Mouse (Mus musculus): Measurements from ENCODE around the gene Dcun1d4. TPM values are rescaled to one million over a fixed set of nuclear protein-coding genes. Genes with fewer than 3 reads are reported as not detected.
"Not testable (repeated sequence)": the region's sequence is repeated elsewhere in the genome, so short reads cannot be mapped to it uniquely, and the experiment has no call there.

The Dcun1d4 gene
- polyA plus RNA-seq, 1 experiment from 2014 or later: 46.6 TPM

DNA sequence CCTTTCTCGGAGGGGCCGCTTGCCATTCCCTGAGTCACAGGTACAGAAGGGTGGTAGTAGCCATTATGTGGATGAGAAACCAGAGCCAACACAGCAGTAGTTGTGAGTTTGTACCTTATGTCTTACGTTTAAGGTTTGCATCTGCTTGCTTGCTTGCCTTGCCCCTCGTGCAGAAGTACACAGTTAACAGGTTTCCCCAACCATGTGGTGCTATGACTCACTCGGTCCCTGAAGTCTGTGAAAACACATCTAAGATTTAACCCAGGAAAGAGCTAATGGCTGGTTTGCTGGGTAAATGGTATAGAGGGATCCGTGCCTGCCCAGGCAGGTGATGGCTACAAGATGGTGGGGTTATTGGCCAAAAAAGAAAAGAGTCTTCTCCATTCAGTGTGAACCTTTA is 78.0 kb downstream of the Dcun1d4 start:
- no peaks in the 10 kb centered on the region for H3K27me3 ChIP-seq (replicated peaks; ENCODE audit: low read depth, poor library complexity, severe bottlenecking)
- peaks cover 66% of the 10 kb centered on the region for H3K36me3 ChIP-seq (replicated peaks)
- no peaks in the 10 kb centered on the region for H3K4me1 ChIP-seq
- H3K4me3 ChIP-seq: no peak overlapping the region
- DNase-seq (ENCODE audit: low spot score): no peak
- no peaks in the 10 kb centered on the region for H3K9me3 ChIP-seq
- no peak overlapping the region for H3K27ac ChIP-seq (replicated peaks)
- WGBS: 95% methylated on average over 6 of the region's 6 CpGs

DNA sequence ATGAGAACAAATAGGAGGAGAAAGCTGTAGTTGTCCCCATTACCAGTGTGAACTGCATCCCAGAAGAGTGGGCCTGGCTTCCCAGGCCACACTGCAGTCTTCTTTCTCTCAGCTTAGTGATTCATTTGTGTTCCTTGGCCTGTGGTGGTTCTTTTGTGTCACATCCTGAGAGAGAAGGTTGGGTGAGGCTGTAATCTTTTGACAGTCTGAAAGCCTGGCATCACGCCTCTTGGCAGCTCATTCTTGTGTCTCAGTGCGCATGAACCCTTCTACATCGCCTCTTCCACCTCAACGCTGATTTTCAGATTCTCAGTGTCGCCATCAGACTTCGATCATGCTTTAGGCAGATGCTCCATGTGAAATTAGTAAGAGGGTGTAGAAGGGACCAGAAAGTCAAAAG is 83.2 kb downstream of the Dcun1d4 start:
- DNase-seq (ENCODE audit: low spot score): no peak
- Histone ChIP-seq H3K4me3 (no peak overlapping the region), H3K27ac (replicated peaks) (no peak overlapping the region), H3K4me1 (no peaks in the 10 kb centered on the region), H3K36me3 (replicated peaks) (peaks cover 23% of the 10 kb centered on the region), H3K27me3 (replicated peaks; ENCODE audit: low read depth, poor library complexity, severe bottlenecking) (no peaks in the 10 kb centered on the region), H3K9me3 (no peaks in the 10 kb centered on the region)
- WGBS: 91% methylated on average over 6 of the region's 6 CpGs

DNA sequence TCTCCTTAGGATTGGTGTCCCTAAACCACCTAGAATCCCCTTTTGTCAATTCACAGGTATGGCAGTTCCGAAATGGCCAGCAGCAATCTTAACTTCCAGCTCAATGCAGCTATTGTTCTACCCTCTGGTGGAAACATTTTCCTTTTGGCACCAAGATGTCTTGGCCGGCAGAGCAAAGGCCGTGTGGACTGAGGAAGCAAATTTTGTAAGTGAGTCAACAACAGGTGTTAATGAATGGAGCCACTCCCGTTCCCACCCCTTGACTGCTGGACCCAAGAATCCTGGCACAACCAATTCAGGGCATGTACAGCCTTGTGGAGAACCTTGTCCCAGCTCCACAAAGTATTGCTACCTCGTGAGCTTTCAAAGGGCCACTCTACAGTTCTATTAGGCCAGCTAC is 85.3 kb downstream of the Dcun1d4 start:
- peaks cover 10% of the 10 kb centered on the region for H3K36me3 ChIP-seq (replicated peaks)
- no peaks in the 10 kb centered on the region for H3K27me3 ChIP-seq (replicated peaks; ENCODE audit: low read depth, poor library complexity, severe bottlenecking)
- H3K27ac ChIP-seq (replicated peaks): no peak overlapping the region
- no peaks in the 10 kb centered on the region for H3K9me3 ChIP-seq
- H3K4me3 ChIP-seq: no peak overlapping the region
- DNase-seq (ENCODE audit: low spot score): no peak
- 75% methylated on average over 5 of the region's 5 CpGs for WGBS
- no peaks in the 10 kb centered on the region for H3K4me1 ChIP-seq

DNA sequence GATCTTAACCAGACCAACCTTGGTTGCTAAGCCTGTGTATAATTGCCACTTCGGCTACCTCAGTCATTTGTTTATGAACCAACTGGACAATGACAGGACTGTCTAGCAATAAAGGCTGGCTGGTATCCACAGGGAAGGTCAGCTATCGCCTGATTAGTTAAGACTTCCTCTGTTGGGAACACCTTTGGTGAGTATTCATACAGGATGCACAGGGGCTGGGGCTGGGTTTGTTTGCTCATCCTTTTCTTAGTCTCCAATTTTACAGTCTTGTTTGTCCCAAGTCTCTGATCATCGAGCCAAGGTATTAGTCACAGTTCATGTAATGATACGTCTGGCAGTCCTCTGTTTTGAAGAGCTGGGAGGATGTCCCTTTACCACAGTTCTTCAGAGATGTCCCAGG is 86.1 kb downstream of the Dcun1d4 start:
- DNase-seq (ENCODE audit: low spot score): no peak
- no peaks in the 10 kb centered on the region for H3K9me3 ChIP-seq
- H3K4me1 ChIP-seq: no peaks in the 10 kb centered on the region
- 88% methylated on average over 4 of the region's 4 CpGs for WGBS
- no peak overlapping the region for H3K4me3 ChIP-seq
- peaks cover 3% of the 10 kb centered on the region for H3K36me3 ChIP-seq (replicated peaks)
- no peak overlapping the region for H3K27ac ChIP-seq (replicated peaks)
- no peaks in the 10 kb centered on the region for H3K27me3 ChIP-seq (replicated peaks; ENCODE audit: low read depth, poor library complexity, severe bottlenecking)

DNA sequence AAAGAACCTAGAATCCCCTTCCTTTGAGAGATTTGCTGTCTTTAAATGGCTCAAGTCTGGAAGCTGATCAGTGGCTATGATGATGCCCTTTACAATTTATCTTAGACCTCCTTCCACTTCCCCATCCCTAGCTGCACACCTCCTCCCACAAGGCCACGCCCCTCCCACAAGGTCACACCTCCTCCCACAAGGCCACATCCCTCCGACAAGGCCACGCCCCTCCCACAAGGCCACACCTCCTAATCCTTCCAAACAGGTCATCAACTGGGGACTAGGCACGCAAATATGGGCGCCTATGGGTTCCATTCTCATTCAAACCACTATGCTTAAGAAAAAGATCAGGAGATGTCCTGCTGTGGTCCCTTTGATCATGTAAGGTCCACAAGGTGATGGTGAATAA is 88.4 kb downstream of the Dcun1d4 start:
- no peaks in the 10 kb centered on the region for H3K9me3 ChIP-seq
- no peak overlapping the region for H3K27ac ChIP-seq (replicated peaks)
- H3K4me1 ChIP-seq: no peaks in the 10 kb centered on the region
- H3K27me3 ChIP-seq (replicated peaks; ENCODE audit: low read depth, poor library complexity, severe bottlenecking): no peaks in the 10 kb centered on the region
- H3K36me3 ChIP-seq (replicated peaks): no peaks in the 10 kb centered on the region
- no peak for DNase-seq (ENCODE audit: low spot score)
- 85% methylated on average over 5 of the region's 5 CpGs for WGBS
- no peak overlapping the region for H3K4me3 ChIP-seq

DNA sequence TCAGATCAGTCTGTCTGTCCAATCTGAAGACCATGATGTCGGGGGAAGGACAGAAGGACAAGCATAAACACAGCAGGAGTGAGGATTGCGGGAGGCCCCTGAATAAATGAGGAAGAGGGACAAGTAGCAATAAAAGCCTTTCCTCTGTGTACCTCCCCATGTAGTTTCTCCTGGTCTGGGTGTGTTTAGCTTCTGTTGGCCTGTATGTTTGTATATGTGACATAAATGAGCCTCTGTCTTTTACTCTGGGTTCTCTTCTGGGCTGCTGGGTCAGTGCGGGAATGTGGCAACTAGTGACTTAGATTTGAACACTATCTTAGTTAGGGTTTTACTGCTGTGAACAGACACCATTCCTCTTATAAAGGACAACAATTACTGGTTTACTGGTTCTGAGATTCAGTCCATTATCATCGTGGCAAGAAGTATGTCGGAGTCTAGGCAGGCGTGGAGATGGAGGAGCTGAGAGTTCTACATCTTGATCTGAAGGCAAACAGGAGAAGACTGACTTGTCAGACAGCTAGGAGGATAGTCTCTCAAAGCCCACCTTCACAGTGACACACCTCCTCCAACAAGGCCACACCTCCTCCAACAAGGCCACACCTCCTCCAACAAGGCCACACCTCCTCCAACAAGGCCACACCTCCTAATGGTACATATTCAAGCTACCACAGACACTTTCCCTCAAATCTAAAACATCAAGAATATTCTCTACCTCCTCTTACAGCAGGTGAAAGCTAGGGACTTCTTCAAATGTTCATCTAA is 90.8 kb downstream of the Dcun1d4 start:
- Histone ChIP-seq H3K4me1 (peaks cover 14% of the 10 kb centered on the region), H3K27ac (replicated peaks) (no peak overlapping the region), H3K36me3 (replicated peaks) (no peaks in the 10 kb centered on the region), H3K9me3 (no peaks in the 10 kb centered on the region), H3K27me3 (replicated peaks; ENCODE audit: low read depth, poor library complexity, severe bottlenecking) (no peaks in the 10 kb centered on the region), H3K4me3 (no peak overlapping the region)
- WGBS: 88% methylated on average over 6 of the region's 6 CpGs
- no peak for DNase-seq (ENCODE audit: low spot score)

DNA sequence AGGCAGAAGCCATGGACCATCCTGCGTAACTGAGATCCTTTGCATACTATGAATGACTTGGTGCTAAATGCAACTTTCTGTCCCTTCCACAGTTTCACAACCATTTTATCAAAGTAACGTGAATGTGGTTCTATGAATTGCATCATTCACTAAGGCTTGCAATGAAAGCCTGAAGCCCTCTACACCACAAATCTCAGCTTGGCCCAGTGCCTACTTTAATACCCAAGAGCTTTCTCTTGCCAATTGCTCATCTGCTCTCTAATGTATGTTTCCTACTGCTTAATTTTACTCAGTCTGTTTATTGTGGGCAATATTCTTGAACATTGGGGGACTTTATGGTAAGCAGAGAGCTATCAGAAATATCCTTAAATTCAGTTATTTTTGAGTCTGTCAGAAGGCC is 92.0 kb downstream of the Dcun1d4 start:
- 92% methylated on average over 2 of the region's 2 CpGs for WGBS
- DNase-seq (ENCODE audit: low spot score): no peak
- no peaks in the 10 kb centered on the region for H3K36me3 ChIP-seq (replicated peaks)
- H3K4me3 ChIP-seq: no peak overlapping the region
- no peaks in the 10 kb centered on the region for H3K9me3 ChIP-seq
- H3K4me1 ChIP-seq: peaks cover 17% of the 10 kb centered on the region
- H3K27ac ChIP-seq (replicated peaks): no peak overlapping the region
- H3K27me3 ChIP-seq (replicated peaks; ENCODE audit: low read depth, poor library complexity, severe bottlenecking): no peaks in the 10 kb centered on the region

DNA sequence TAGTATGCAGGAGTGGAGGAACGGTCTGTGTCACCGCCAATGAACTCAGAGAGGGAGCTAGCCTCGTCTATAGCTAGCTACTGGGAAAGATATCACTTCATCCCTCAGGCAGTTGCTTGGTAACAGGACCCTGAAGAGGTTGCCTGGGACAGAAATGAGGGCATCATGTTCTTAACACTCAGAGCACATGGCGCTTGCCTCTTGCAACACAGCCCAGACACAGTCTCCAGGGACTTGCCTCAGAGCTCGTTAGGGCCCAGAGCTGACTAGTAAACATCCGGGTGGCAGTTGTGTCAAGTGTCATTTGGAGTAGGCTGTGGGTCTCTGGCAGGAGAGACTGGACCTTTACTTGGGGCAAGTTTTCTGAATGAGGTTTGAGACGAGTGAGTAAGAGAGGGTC is 93.0 kb downstream of the Dcun1d4 start:
- no peaks in the 10 kb centered on the region for H3K9me3 ChIP-seq
- H3K27ac ChIP-seq (replicated peaks): no peak overlapping the region
- no peak overlapping the region for H3K4me3 ChIP-seq
- H3K27me3 ChIP-seq (replicated peaks; ENCODE audit: low read depth, poor library complexity, severe bottlenecking): no peaks in the 10 kb centered on the region
- DNase-seq (ENCODE audit: low spot score): no peak
- H3K36me3 ChIP-seq (replicated peaks): no peaks in the 10 kb centered on the region
- H3K4me1 ChIP-seq: peaks cover 17% of the 10 kb centered on the region
- 77% methylated on average over 7 of the region's 7 CpGs for WGBS

DNA sequence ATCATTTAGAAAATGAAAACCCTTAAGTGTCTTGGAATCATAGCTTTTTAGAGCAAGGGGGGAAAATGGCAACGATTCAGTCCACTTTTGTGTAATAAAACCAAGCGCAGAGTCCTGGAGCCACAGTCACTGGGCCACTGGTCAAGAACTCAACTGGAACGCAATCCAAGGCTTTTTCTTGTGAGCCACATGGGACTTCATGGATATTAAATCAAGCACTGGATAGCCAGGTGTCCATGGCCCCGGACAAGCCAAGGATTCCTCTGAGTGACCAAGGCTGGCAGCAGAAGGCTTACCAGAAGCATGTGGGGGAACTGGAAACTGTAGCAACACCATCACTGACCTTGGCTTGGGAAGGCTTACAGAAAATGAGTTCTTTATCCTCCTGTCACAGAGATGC is 93.8 kb downstream of the Dcun1d4 start:
- Histone ChIP-seq H3K27me3 (replicated peaks; ENCODE audit: low read depth, poor library complexity, severe bottlenecking) (no peaks in the 10 kb centered on the region), H3K4me3 (no peak overlapping the region), H3K27ac (replicated peaks) (no peak overlapping the region), H3K4me1 (peaks cover 17% of the 10 kb centered on the region), H3K36me3 (replicated peaks) (no peaks in the 10 kb centered on the region), H3K9me3 (no peaks in the 10 kb centered on the region)
- no peak for DNase-seq (ENCODE audit: low spot score)
- WGBS: 93% methylated on average over 4 of the region's 4 CpGs

DNA sequence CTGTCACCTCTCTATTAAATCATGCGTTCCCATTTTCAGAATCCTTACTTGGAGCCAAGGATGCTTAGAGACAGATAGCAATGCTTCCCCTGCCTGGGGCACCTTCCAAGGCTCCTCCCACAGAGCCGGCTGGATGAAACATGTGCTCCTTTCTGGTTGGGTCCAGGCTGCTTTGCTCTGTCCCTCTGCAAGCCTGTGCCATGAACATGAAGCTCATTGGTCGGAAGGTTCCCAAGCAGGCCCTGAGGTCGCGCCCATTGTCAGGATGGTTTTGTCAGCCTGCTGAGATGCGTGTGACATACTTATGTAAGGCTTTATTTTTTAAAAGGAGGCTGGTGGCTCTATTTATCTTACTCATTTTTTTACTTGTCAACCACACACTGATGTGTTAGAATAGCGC is 95.9 kb downstream of the Dcun1d4 start:
- 64% methylated on average over 7 of the region's 7 CpGs for WGBS
- Histone ChIP-seq H3K27me3 (replicated peaks; ENCODE audit: low read depth, poor library complexity, severe bottlenecking) (no peaks in the 10 kb centered on the region), H3K9me3 (no peaks in the 10 kb centered on the region), H3K4me3 (no peak overlapping the region), H3K4me1 (peaks cover 17% of the 10 kb centered on the region), H3K36me3 (replicated peaks) (no peaks in the 10 kb centered on the region), H3K27ac (replicated peaks) (no peak overlapping the region)
- DNase-seq (ENCODE audit: low spot score): peak; percentile 15

DNA sequence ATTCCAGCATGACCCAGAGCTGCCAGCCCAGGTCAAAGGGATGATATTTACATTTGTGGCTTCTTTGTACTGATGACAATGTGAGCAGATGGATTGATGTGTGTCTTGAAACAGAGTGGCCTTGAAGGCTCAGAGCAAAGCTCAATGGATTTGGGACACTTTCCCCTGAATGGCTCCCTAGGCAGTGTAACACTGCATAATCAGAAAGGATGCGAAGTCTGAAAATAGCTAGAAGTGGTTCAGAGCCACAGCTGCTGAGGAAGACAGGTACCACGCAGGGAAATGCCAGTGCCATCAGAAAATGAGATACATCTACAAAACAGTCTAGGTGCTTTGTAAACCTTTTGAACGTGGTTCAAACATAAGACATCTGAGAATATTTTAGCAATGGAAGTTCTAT is 97.3 kb downstream of the Dcun1d4 start:
- no peaks in the 10 kb centered on the region for H3K9me3 ChIP-seq
- no peak overlapping the region for H3K4me3 ChIP-seq
- peaks cover 17% of the 10 kb centered on the region for H3K4me1 ChIP-seq
- H3K27me3 ChIP-seq (replicated peaks; ENCODE audit: low read depth, poor library complexity, severe bottlenecking): no peaks in the 10 kb centered on the region
- H3K36me3 ChIP-seq (replicated peaks): no peaks in the 10 kb centered on the region
- no peak overlapping the region for H3K27ac ChIP-seq (replicated peaks)
- 85% methylated on average over 3 of the region's 3 CpGs for WGBS
- DNase-seq (ENCODE audit: low spot score): no peak

DNA sequence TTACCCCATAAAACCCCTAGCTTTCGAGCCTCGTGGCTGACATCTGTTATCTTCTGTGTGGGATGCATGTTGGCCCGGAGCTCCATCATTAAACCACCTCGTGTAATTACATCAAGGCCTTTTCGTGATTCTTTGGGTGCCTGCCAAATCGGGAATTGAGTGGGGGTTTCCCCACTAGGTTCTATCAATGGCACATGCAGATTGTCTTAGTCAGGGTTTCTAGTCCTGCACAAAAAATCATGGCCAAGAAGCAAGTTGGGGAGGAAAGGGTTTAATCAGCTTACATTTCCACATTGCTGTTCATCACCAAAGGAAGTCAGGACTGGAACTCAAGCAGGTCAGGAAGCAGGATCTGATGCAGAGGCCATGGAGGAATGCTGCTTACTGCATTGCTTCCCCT is 103.2 kb downstream of the Dcun1d4 start:
- H3K27me3 ChIP-seq (replicated peaks; ENCODE audit: low read depth, poor library complexity, severe bottlenecking); H3K9me3 ChIP-seq; DNase-seq (ENCODE audit: low spot score); H3K36me3 ChIP-seq (replicated peaks); H3K4me3 ChIP-seq; H3K27ac ChIP-seq (replicated peaks); H3K4me1 ChIP-seq: not testable (repeated sequence)
- 92% methylated on average over 6 of the region's 6 CpGs for WGBS

DNA sequence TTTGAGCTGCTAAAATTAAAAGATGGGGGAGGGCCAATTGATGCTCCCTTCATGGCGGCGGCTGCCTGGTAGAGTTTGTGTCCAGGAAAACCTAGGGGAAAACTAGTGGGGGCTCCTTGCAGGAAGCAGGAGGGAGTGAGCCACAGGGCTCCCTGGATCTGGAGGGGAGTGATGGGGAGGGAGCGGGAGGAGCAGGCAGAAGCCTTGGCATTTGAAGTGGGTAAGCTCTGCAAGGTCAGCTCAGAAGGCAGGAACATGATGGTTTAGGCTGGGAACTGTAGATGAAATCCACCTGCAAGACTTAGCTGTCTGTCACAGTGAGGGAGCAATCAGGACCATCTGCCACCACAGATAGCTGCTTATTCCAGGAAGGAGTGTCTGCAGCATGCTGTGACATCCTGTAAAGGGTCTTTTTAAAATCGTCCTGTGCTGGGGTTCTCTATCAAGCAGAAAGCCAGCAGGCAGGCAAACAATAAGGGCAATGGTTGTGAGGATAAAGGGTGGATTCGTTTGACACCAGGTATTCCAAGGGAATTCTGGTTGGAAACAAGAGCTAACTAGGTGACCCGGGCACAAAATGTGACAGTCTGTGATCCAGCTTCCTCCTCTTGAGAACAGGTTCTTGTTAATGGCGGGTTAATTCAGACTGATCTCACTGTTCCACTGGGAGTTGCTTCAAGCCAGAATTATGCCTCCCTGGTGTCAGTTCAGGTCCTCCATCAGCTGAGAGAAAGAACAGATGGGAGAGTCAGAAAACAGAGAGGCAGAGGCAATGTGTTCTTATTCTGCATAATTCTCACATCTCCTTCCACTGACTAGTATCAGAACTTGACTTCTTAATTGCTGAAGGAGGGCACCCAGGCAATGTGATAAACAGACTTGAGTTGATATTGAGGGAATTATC is 104.7 kb downstream of the Dcun1d4 start:
- DNase-seq (ENCODE audit: low spot score): no peak
- no peaks in the 10 kb centered on the region for H3K9me3 ChIP-seq
- H3K36me3 ChIP-seq (replicated peaks): no peaks in the 10 kb centered on the region
- H3K4me3 ChIP-seq: no peak overlapping the region
- WGBS: 31% methylated on average over 7 of the region's 7 CpGs
- no peak overlapping the region for H3K27ac ChIP-seq (replicated peaks)
- H3K4me1 ChIP-seq: peaks cover 9% of the 10 kb centered on the region
- H3K27me3 ChIP-seq (replicated peaks; ENCODE audit: low read depth, poor library complexity, severe bottlenecking): no peaks in the 10 kb centered on the region
